Mouse (Mus musculus) 3T3-L1 (cell line): ENCODE data around the gene Matk.

Experiments used
- DNase-seq: peaks from one replicate; pipeline ENCODE4 v3.0.0-alpha.2; 2015; ENCODE audit warnings: low read depth, low spot score

The Matk gene

DNA sequence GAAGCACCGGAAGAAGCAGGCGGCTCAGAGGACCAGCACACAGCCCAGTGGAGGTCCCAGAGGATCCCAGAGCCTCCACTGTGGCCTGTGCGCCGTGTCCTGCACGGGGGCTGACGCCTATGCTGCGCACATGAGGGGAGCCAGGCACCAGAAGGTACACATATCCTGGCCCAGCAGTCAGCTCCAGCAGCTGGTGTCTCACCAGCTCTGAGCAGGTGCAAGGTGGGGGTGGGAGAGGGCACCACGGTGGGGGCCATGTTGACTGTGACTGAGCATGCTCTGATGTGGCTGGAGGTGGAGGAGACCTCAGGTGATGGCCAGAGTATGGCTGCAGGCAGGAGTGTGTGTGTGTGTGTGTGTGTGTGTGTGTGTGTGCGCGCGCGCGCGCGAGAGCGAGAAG is 10.7 kb upstream of the Matk start:
- DNase-seq, result no peak

DNA sequence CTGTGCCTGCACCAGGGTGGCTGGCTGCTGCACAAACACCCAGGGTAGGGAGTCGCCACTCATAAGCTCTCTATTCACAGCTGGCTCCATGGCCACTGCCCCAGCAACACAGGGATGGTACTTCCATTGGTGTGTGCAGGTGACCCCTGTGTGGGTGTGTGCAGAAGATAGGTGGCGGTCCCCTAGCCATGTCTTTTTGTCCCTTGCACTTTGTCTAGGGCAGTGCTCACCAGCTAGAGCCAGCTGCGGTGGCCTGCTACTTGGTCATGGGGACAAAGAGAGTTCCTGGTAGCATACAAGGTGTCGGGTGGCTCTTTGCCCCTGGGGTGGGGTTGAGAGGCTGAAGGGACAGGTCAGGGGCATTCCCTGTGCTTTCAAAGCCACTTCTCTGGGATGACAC is 8.6 kb upstream of the Matk start:
- DNase-seq, result no peak

DNA sequence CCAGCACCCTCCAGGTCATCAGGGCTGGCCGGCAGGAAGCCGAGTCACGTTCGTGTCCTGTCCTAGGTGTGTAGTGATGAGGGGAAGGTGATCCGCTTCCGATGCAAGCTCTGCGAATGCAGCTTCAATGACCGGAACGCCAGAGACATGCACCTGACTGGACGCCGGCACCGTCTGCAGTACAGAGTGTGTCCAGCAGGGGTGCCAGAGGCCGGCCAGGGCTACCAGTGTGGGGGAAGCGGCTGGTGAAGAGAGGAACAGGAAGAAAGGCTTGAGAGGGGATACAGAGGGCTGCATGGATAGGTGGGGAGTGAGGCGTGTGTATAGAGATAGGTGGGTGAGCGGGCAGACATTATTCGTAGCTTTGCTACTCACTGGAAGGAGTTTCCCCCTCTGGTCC is 8.1 kb upstream of the Matk start:
- peak; percentile 48 for DNase-seq

DNA sequence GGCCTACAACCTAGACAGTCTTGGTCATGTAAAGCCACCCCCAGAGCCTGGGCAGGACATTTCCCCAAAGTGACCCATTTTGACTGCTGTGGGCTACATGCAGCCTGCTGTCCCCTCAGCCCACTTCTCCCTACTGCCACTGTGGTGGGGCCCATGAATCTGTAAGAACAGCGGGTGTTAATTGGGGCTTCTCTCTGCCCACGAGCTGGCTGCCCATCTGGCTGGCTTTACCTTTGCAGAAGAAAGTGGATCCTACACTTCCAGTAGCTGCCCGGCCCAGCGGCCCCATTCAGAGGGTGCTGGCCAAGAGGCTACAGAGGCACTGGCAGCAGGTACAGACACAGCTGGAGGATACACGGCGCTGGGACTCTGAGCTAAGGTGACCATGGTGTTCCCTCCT is 7.6 kb upstream of the Matk start:
- no peak for DNase-seq

DNA sequence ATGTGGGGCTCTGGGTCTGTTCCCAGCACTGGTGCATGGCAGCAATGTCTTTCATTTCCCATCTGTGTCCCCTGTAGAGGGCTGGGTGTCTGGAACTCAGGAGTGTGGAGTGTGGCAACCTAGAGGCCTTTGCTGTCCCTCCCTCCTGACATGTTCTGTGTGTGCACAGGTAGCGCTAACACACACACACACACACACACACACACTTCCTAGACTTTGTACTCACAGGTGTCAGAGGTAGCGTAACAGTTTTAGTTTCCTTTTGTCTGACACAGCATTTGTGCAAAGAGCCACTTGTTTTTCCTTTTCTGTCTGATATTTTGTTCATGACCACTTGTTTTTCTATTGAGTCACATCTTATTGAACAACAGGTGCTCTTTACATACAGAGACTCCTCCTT is 4.9 kb upstream of the Matk start:
- DNase-seq, result no peak

DNA sequence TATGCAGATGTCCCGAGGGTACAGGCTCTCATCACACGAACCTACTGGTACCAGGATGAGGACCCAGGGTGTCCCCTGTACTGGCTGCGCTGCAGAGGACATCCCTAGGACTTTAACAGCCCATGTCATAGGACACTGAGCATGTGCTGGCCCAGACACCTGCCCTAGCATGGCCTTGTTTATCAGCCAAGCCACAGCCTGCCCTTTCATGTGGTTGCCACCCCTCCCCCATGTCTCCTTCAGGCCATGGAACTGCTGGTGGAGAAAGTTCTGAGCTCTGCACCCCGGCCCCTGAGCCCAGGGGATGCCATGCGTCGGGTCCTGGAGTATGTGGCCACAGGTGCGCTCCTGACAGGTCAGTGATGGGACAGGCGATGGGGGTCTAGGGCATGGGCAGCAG is 3.3 kb upstream of the Matk start:
- DNase-seq, result no peak

DNA sequence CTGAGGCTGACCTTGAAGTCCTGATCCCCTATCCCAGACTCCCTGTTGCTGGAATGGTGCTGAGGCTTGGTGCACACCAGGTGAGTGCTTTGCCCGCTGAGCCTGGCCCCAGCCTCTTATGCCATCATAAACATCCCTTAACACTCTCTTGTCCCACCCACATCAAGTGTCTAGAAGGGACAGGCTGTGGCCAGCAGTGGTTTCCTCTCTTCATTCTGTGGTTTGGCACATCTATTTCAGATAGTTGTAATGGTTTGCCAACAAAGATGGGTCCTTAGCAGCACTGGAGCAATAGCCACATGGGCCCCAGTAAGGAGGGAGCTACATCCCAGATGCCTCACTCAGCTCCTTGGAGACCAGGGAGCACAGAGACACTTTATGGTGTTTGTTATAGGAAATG is 2.2 kb downstream of the Matk start:
- peak; percentile 33 for DNase-seq

DNA sequence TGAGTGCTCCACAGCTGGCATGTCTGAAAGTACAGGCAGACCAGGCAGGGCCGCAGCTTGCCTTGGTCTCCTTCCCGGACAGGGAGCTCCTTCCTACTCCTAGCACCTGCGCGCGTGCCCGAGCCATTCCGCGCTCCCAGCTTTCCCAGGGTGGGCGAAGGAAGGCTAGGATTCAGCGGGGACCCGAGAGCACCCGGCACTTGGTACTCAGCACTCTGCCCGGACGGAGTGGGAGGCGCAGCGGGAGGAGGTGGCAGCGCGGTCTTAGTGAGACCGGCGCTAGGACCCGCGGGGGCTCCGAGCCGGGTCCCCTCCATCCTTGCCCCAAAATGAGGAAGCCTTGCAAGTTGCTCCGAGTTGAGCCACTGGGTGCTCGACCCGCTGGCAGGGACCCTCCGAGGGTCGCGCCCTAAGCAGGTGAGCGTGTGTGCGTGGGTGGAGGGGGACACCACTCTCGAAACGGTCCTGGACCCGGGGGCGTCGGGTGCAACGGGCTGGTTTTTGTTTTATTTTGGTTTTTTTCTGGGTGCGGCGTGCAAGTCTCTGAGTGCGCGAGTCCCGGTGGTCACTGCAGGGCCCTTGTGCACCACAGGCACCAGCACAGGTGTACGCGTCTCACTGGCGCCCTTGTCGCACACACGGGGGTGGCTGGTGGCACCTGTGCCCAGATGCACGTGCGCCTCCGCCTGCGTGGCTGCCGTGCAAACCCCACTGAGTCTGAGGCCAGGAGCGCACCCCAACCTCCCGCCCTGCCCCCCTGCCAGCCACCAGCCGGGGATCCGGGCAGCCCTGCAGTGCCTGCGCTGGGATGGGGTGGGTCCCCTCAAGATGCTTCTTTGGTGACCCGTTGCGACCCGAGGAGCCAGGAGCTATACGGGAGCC is 4.7 kb downstream of the Matk start:
- no peak for DNase-seq

DNA sequence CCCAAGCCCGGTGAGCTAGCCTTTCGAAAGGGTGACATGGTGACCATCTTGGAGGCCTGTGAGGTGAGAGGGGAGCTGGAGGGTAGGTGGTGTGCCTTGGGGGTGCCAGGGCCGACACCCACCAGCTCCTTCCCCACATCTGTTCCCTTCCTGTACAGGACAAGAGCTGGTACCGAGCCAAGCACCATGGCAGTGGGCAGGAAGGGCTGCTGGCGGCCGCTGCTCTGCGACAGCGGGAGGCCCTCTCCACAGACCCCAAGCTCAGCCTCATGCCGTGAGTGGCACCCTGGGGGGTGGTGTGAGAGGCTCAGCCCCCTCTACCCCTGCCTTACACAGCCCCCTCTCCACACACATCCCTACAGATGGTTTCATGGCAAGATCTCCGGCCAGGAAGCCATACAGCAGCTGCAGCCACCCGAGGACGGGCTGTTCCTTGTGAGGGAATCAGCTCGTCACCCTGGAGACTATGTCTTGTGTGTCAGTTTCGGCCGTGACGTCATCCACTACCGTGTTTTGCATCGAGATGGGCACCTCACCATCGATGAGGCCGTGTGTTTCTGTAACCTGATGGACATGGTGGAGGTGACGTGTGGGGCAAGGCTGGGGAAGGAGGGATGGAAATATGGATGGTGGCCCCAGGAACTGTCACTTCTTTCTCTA is 6.6 kb downstream of the Matk start:
- no peak for DNase-seq

DNA sequence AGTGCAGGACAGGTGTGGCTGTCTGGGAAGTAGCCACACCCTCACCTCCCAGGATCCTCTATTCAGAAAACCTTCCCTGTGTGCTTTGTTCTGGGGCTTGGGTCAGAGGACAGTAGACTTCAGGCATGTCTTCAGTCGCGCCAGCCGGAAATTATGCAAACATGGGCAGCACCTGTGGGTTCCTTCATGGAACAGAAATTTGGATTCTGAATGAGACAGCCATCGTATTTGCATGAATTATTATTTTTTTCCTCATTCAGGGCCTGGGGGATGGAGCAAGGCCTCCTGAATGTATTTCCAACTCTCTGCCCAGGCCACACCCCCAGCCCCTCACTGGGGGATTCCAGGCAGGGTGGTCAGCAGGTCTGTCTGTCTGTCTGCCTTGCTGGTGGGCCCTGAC is 8.3 kb downstream of the Matk start:
- no peak for DNase-seq

DNA sequence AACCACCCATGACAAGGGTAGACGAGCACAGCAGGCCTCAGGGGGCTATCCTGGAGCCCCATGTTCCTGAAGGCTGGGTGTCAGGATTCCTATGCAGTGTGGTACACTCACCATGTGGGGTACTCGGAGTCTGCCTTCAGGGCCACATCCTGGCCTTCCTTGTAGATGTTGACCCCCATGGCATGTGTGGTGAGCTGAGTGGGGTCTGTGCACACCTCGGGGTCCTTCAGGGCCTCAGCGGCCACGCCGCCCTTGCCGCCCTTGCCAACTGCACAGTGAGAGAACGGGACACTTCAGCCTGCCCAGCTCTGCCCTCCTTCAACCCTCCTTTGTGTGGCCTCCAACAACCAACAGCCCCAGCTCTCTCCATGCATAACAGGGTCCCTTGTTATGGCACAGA is 12.8 kb downstream of the Matk start:
- DNase-seq, result no peak

DNA sequence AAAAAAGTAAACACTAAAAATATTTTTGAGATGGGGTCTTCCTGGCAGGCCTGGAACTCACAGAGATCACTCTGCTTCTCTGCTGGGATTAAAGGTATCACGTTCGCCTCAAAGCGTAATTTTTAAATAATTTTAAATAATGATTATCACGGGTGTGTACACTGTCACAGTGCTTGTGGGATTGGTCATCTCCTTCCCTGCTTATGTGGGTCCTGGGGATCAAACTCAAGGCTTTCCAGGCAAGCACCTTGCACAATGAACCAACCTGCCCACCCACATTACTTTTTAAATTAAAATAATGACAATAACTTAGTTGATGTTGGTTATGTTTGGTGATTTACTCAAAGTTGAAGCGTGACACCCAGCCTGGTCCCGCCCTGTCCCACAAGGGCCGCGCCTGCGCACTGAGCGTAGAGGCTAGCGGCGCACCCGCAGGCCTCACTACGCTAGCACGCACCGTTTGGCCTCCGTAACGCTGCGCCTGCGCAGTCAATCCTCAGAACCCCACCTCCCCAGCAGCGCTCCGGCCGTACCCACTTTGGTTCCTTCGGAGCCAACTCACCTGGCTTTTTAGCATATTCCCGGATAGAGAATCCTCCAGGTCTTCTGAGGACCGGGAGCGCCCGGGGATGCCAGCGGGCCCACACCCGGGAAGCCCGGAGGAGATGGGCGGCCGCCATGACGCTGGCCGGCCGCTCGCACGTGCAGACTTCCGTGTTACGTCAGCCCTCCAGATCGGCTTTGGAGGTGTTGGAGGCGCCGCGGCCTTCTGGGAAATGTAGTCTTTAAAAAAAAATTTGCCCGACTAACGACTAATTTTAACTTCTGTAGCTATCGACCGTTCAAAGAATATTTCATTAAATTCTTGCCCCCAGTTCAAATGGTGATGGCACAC is 13.7 kb downstream of the Matk start, which contains the start of the genes Mrpl54 and Apba3:
Gene Mrpl54, minus strand, starts transcription at position 724 of the 895 bp plus-strand sequence.
Gene Apba3, plus strand, starts transcription at position 750 of the 895 bp plus-strand sequence.
- DNase-seq, result peak; percentile 95

DNA sequence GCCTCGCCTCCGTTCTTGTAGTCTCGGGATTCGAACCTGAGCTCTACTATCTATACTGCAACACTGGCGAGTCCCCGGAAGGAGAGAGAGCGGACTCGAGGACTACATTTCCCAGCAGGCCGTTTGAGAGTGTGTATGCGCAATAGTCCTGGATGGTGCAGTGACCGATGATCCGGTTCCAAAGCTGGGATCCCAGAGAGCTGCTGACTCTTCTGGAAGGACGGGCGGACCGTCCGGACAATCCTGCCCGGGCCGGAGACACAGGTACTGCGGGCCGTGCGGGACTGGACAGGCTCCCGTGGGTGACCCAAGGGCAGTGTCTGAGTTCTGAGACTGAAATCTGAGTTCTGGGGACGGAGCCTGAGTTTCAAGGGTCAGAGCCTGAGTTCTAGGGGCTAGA is 15.3 kb downstream of the Matk start:
- peak; percentile 95 for DNase-seq

DNA sequence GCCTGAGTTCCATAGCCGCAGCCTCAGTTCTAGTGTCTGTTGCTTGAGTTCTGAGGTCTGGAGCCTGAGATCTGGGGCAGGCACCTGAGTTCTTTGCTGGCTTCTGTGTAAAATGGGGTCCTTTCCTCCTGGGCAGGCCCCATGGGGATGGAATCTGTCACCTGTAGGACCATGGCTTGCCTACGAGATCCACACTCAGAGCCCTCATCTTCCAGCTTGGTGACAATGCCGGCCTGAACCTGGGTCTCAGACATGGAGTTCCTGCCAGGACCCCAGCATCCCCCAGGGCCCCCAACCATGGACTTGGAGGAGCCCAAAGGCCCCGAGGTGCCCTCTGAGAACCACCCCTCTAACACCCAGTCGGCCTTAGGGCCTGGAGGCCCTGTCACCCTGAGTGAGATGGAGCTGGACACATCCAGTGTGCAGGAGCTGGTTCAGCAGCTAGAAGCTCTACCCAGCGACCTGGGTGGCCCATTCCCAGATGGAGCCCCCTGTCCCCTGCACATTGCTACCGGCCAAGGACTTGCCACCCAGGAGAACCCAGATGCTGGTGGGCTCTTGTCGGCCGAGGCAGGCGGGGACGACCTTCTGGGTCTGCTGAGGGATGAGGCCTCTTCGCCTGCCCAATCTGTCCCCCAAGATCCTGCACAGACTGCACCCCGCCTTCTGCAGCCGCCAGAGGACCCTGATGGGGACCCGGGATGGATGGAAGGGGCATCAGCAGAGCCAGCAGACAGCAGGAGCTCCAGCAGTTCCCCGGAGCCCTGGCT is 16.1 kb downstream of the Matk start:
- no peak for DNase-seq

DNA sequence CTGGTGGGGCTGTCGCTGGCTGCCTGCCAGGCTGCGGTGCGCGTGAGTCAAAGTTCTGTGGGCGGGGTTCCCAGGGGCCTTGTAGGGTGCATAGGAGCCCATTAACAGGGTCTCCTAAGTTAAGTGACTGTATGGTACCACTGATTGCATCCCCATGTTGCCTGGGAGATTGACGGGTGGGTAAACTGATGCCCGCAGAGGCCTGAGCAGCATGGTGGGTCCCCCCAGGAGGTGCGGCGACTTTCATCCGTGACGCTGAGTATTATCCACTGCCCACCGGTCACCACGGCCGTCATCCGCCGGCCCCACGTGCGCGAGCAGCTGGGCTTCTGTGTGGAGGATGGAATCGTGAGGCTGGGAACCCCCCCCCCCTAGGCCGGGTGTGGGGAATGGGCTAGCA is 19.6 kb downstream of the Matk start:
- no peak for DNase-seq

DNA sequence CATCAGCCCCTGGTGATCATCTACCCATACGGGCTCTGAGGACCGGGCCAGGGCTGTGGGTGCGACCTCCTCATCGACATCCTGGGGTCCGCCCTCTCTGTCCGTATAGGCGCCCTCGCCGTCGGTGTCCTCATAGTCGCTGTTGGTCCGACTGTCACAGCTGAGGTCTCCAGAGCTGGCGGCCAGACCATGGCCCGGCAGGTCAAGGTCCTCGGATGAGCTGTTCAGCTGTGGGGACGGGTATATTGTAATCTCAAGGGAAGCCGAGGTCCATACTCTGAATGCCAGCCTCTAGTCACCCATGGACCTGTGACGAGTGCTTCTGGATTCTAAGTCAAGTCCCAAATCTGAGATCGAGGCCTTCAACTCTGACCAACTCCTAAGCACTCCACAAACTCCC is 21.1 kb downstream of the Matk start:
- DNase-seq, result no peak

DNA sequence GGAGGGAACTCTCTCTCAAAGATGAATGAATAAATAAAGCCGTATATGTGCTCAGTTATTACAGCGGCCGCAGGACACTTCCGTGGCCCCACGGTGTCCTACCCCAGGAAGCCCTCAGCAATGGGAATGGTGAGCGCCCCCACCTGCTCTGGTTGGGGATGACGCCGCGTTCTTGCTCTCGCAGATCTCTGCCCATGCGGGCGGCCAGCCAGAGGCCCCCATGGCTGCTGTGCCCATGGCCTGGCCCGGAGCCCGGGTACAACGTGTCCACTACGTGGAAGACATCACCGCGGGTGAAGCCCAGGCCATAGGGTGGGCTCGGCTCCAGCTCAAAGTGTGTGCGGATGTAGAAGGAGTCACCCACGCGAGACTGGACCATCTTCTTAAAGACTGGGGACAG is 24.9 kb downstream of the Matk start:
- DNase-seq, result no peak

DNA sequence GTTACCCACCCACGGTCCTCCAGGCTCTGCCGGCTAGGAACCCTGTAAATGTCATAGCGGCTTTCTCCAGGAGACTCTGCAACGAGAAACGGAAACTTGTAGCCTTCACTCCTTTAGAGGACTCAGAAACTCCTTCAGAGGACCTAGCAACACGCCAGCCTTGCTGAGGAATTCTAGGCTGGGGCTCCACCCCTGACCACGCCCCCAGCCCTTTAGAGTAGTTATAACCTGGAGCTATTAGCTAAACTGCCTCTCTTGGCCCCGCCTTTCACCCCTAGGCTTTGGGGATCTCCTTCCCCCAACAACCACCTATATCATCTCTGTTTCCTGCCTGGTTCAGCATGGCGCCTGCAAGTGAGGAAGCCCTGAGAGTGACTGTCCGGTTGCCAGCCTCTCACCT is 26.8 kb downstream of the Matk start:
- DNase-seq, result no peak

DNA sequence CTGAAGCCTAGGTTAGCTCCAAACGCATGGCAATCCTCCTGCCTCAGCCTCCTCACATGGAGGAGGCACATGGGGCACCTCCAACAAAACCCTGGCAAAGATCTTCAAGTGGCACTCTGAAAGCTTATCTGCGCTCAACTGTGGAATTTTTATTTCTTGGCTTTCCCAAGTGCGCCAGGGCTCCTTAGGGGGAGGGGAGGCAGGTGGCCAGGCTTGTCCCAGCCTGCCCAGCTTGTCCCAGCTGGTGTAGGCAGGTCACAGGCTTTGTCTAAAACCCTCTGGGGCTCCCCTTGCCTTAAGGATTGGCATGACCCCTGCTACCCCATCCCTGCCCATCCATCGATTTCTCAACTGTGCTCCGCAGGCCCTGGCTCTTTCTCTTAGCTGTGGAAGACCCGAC is 31.5 kb downstream of the Matk start:
- DNase-seq, result no peak

DNA sequence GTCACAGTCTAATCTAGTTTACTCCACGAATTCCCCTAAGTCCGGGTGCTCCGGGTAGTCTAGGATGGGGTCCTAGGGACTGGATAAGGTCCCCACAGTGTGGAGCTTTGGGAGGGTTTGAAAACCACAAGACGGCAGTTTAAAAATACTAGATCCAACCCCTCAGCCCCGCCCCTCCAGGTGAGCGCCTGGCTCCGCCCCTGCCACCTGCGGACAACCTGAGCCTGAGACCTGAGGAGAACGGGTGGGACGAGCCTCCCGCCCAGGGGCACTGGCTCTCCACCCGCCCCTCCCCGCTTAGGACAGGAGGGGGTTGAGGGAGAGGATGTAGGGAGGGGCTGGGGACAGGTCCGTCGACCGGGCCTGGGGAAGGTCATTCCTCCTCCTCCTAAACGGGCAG is 32.0 kb downstream of the Matk start:
- no peak for DNase-seq

DNA sequence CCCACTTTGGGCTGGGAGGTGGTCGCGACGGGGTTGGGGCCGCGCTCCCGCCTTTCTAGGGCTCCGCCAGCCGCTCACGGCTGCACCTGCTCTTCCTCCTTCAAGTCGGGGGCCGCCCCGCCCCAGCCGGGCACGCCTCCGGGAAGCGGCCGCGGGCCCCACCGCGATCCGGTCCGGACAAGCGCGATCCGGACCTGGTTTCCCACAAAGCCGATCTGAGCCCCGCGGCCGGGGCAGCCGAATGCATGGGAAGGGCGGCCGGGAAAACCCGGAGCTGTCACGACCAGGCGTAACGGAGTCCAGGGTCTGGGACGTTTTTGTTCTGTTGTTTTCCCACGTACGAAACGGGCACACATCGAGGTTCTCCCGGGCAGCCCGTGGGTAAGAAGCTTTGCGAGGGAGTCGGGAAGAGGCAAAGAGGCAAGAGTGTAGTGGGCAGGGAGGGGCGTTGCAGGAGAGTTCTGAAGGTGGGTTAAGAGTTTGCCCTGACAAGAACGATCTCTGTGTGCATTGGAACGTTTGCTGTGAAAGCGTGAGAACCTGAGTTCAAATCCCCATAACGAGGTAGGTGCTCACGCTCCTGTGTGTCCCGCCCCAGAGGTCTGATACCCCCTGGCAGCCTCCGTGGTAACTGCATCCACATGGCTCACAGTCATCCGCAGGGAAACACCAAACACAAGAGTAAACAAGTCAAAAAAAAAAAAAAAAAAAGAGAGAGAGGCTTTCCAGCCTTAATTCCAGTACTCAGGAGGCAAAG is 33.1 kb downstream of the Matk start:
- peak; percentile 50 for DNase-seq
